Mouse (Mus musculus): Measurements from ENCODE around the gene Ssu2. TPM values are rescaled to one million over a fixed set of nuclear protein-coding genes. Genes with fewer than 3 reads are reported as not detected.

Ssu2 gene
- polyA plus RNA-seq, 1 experiment: not detected

DNA sequence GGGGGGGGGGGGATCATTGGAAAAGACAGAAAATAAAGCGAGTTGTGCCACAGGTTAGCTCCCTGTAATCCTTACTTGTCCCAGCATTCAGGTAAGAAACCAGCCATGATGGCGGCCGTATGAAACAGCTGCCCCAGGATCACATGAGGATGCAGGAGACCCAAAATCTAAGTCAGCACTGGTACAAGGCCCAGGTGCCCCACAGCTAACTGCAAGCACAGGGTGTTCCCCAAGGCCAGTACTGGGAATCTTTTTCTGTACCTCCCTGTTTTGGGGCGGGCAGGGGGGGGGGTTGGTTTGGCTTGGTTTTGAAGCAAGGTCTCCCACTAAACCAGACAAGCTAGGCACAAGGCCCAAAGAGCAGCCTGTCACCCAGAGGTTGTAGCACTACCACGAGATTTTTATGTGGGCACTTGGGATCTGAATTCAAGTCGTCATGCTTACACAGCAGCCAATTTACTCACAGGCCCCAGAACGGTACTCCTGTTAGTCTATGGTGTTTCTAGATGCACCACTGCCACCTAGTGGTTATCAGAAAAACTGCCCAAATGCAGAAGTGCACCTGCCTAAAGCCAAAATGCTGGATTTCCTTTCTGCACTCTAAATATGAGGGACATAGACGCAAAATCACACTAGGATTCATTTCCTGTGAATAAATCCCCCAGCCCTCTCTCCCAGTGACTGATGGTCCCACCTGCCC is 13.8 kb downstream of the Ssu2 start:
- no peak overlapping the region for H3K4me3 ChIP-seq (ENCODE audit: insufficient read depth, low read depth, low read length)
- H3K4me1 ChIP-seq (ENCODE audit: control insufficient read depth, insufficient read depth, insufficient read length, low read length): no peaks in the 10 kb centered on the region
- no peak overlapping the region for H3K27ac ChIP-seq (replicated peaks; ENCODE audit: low read depth, low read length)

DNA sequence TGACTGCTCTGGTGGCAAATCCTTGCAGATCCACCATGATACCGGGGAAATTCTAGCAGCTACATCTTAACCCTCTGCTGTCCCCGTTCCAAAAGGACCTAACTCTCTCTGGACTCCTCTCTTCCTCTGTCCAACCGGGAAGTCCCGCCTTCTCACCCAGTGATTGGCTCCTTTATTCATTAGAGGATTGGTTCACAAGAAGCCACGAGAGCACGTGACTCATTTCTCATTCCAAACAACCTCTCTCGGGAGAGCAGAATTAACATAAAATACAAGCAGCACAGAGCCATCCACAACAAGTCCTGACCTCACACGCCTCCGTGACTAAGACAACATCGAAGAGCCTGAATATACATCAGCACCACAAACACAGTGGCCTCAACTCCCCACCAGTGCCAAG is 22.5 kb downstream of the Ssu2 start:
- H3K27ac ChIP-seq (replicated peaks; ENCODE audit: low read depth, low read length): no peak overlapping the region
- no peaks in the 10 kb centered on the region for H3K4me1 ChIP-seq (ENCODE audit: control insufficient read depth, insufficient read depth, insufficient read length, low read length)

DNA sequence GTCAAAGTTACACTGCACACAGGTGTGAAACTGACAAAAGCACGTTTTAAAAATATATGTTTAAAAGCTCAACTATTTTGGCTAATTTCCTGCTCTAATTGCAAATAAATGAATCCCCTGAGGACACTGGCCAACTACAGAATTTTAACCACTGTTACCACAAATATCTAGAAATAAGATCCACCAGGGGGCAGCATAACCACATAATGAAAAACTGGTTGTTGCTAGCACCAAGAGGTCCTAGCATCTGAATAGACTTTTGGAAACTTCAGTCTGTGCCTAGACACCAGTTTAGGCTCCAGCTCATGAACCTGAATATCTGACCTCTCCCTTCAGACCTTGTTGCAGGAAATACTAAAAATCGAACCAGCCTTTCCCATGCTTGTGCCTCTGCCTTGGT is 23.2 kb downstream of the Ssu2 start:
- Histone ChIP-seq H3K27ac (replicated peaks; ENCODE audit: low read depth, low read length) (no peak overlapping the region), H3K4me1 (ENCODE audit: control insufficient read depth, insufficient read depth, insufficient read length, low read length) (no peaks in the 10 kb centered on the region), H3K4me3 (ENCODE audit: insufficient read depth, low read depth, low read length) (no peak overlapping the region)

More for the DNA sequence above, 22.5 kb downstream of the Ssu2 start:
- no peak overlapping the region for H3K4me3 ChIP-seq (ENCODE audit: insufficient read depth, low read depth, low read length)

DNA sequence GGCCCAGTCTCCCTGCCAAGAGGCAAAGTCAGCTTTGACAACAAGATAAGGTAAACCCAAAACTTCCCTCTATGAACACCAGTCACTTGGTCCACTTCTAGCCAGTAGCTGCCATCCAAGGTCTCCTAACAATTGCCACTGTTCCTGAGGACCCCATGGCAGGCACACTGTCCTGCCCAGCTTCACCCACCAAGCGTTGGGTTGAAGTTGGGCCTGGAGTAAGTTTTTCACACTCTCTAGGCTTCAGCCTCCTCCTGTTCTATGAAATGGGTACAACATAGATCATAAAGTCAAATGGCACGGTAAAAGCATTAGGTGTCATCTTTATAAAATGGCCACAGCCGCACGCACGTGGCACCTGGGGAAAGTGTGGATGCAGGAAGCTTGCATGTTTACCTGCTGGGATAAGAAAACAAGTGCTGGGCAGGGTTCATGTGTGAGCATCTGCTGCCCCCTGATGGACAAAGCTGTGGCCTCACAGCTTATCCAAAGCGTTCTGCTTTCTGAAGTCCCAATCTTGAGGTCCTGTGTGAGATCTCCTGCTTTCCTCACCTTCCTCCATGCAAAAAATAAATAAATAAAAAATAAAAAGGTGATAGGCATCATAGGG is 25.4 kb downstream of the Ssu2 start:
- Histone ChIP-seq H3K27ac (replicated peaks; ENCODE audit: low read depth, low read length) (no peak overlapping the region), H3K4me3 (ENCODE audit: insufficient read depth, low read depth, low read length) (no peak overlapping the region), H3K4me1 (ENCODE audit: control insufficient read depth, insufficient read depth, insufficient read length, low read length) (no peaks in the 10 kb centered on the region)

DNA sequence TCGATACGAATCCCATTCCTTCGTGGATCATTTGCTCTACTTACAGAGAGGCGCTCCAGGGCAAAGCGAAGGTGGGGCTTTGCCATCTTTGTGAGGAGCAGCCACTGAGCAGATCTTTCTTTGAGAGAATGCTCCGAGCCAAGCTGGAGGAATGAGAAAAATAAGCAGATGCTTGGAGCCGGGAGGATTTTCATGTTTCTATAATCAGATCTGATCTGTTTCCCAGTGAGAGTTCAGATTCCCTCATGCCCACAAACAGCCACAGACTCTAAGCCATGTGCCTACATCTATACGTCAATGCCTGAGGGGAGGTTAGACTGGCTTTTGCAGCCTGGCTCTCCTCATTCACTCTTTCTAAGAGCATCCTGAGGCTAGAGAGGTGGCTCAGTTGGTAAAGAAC is 27.1 kb downstream of the Ssu2 start:
- H3K27ac ChIP-seq (replicated peaks; ENCODE audit: low read depth, low read length): no peak overlapping the region
- no peak overlapping the region for H3K4me3 ChIP-seq (ENCODE audit: insufficient read depth, low read depth, low read length)
- H3K4me1 ChIP-seq (ENCODE audit: control insufficient read depth, insufficient read depth, insufficient read length, low read length): no peaks in the 10 kb centered on the region

DNA sequence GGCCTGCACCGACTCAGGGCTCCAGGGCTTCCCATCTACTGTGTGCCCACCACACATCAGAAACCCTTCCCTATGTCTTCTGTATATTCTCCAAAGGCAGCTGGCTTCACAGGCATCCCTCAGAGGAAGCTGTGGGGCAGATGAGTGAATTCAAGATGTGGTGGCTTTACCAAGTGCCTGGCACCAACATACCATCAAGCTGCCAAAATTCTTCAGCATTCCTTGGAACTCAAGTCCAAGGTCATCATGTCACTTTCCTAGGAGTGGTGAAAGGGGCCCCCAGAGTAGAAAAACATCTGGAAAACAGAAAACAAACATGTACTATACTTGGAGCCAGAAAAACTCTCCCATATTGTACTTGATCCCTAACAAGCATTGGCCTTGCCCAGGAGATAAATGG is 28.5 kb downstream of the Ssu2 start:
- Histone ChIP-seq H3K4me3 (ENCODE audit: insufficient read depth, low read depth, low read length) (no peak overlapping the region), H3K4me1 (ENCODE audit: control insufficient read depth, insufficient read depth, insufficient read length, low read length) (no peaks in the 10 kb centered on the region), H3K27ac (replicated peaks; ENCODE audit: low read depth, low read length) (no peak overlapping the region)

DNA sequence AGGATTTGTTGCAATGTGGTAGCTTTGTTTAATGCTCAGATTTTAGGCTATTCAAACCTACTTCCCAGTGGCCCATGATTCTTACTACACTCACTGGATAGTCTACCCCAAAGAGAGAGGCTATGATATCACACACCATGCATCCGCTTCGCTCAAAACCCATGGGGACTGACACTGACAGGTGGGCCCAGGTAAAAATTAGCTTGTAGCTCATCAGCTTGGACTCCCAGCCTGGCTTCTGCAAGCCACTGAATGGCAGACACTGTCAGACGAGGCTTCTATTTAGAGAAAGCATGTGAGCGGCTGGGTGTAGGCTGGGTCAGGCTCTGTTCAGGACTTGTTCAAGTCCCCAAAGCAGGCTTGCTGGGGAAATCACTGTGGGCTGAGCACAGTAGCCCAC is 37.4 kb downstream of the Ssu2 start:
- Histone ChIP-seq H3K27ac (replicated peaks; ENCODE audit: low read depth, low read length) (no peak overlapping the region), H3K4me1 (ENCODE audit: control insufficient read depth, insufficient read depth, insufficient read length, low read length) (no peaks in the 10 kb centered on the region), H3K4me3 (ENCODE audit: insufficient read depth, low read depth, low read length) (no peak overlapping the region)

DNA sequence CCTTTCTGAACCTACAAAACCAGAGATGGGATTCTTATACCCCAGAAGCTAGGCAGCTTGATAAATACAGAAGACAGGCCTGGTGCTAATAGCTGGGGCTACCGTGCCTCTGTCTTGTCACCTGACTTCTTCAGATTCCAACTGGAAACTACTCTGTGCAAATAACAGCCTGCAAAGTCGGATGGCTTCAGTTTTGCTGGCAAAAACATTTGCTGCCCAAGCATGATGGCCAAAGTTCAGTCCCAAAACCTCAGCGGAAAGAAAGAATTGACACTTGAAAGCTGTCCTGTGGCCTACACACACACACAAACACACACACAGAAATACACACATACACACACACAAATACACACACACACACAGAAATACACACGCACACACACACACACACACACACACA is 48.8 kb downstream of the Ssu2 start:
- Histone ChIP-seq H3K4me3 (ENCODE audit: insufficient read depth, low read depth, low read length) (no peak overlapping the region), H3K4me1 (ENCODE audit: control insufficient read depth, insufficient read depth, insufficient read length, low read length) (0 out of 2 replicates have a peak, but pooled peaks cover under 1% of the 10 kb centered on the region), H3K27ac (replicated peaks; ENCODE audit: low read depth, low read length) (no peak overlapping the region)

DNA sequence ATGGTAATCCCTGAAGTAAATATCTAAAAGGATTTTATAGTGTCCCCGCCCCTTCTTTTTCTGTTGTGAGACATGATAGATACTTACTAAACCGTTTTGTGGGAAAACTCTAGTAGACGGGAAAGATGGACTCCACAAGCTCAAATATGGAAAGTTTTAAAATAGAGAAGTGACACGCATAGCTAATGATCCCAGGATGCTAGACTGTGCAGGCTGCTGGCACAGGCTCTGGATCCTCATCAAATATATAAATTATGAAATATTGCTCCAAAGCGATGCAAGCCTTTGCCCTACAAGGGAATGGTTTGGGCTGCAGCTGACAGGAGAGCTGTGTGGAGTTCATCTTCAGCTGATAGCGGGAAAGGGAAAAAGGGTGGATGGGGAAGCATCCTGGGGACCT is 50.2 kb downstream of the Ssu2 start:
- no peak overlapping the region for H3K4me3 ChIP-seq (ENCODE audit: insufficient read depth, low read depth, low read length)
- H3K4me1 ChIP-seq (ENCODE audit: control insufficient read depth, insufficient read depth, insufficient read length, low read length): peaks cover 5% of the 10 kb centered on the region; the same call in 1 of the 2 replicates
- no peak overlapping the region for H3K27ac ChIP-seq (replicated peaks; ENCODE audit: low read depth, low read length)

DNA sequence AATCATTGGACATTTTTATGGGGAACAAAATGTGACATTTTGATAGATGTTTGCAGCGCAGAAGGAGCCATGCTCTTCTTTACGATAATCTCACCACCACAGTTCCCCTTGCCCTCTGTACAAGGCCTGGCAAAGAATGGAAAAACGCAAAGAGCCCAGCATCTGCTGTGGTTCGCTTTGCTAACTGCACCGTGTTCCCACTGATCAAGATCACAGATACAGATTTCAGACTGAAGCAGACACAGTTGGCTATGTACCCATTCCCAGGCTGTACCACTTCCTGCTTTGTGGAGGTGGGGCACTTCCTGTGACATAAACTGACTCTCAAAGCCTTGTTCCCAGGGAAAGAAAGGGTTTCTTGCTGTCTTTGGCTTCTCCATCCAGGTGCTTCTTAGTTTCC is 53.9 kb downstream of the Ssu2 start:
- H3K27ac ChIP-seq (replicated peaks; ENCODE audit: low read depth, low read length): no peak overlapping the region
- H3K4me3 ChIP-seq (ENCODE audit: insufficient read depth, low read depth, low read length): no peak overlapping the region
- H3K4me1 ChIP-seq (ENCODE audit: control insufficient read depth, insufficient read depth, insufficient read length, low read length): peaks cover 5% of the 10 kb centered on the region; the same call in 1 of the 2 replicates

DNA sequence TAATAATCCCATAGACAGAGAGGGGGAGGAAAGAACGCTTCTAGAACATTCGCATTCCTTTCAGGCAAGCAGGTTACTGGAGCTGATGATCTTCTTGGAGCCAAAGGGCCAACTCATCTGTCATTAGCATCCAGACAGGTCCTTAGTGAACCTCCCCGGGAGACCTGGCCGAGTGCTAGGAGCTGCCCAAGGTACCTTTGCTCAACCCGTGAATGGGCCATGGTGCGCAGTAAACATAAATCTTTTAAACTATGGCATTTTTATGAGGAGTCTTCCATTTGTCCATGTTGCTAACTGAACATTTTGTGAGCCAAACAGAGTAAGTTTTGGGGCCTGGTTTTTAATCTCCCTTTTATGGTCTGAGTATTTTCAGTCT is 56.6 kb downstream of the Ssu2 start:
- H3K4me1 ChIP-seq (ENCODE audit: control insufficient read depth, insufficient read depth, insufficient read length, low read length): peaks cover 5% of the 10 kb centered on the region; the same call in 1 of the 2 replicates
- no peak overlapping the region for H3K4me3 ChIP-seq (ENCODE audit: insufficient read depth, low read depth, low read length)
- no peak overlapping the region for H3K27ac ChIP-seq (replicated peaks; ENCODE audit: low read depth, low read length)

DNA sequence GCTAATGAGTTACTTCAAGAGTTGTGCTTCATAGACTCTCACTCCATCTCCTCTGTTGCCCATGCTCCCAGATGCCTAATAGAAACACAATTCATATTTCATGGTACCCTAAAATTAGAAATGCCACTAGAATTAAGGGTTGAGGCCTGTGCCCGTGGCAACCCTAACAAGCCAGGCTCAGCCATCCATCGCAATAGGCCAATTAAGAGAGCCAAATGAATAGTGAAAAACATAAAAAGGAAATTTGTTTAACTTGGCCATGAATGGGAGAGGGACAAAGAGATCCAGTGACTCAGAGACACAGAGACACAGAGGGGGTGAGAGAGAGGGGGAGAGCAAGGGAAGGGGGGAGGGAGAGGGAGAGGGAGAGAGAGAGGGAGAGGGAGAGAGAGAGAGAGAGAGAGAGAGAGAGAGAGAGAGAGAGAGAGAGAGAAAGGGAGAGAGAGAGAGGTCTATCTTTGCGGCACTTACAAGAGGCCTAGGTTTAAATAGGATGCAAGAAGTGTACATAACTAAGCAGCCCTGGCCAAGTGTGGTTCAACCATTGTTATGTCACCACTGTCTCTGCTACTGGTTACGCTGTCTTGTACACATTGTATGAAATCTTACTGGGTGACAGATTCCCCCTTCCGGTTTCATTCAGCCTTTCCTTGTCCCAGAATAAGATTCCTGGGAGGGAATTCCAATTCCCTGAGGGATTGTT is 57.2 kb downstream of the Ssu2 start:
- Histone ChIP-seq H3K4me3 (ENCODE audit: insufficient read depth, low read depth, low read length) (no peak overlapping the region), H3K27ac (replicated peaks; ENCODE audit: low read depth, low read length) (no peak overlapping the region), H3K4me1 (ENCODE audit: control insufficient read depth, insufficient read depth, insufficient read length, low read length) (peaks cover 5% of the 10 kb centered on the region; the same call in 1 of the 2 replicates)

DNA sequence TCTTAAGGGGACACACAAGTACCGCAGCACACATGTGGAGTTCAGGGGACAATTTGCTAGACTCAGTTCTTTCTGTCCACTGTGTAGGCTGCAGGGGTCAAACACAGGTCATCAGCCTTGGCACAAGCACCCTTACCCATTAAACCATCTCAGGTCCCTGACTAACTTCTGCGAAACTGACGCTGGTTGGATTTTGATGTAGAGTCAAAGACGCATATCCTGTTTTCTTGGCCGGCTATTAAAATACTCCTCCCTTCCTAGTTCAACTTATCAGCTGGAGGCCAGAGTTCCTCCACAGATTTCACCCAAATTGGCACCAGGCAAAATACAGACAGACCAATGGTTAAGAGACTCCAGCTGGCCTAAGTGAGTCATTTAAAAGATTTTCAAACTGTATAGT is 60.0 kb downstream of the Ssu2 start:
- no peak overlapping the region for H3K4me3 ChIP-seq (ENCODE audit: insufficient read depth, low read depth, low read length)
- H3K27ac ChIP-seq (replicated peaks; ENCODE audit: low read depth, low read length): no peak overlapping the region
- no peaks in the 10 kb centered on the region for H3K4me1 ChIP-seq (ENCODE audit: control insufficient read depth, insufficient read depth, insufficient read length, low read length)

DNA sequence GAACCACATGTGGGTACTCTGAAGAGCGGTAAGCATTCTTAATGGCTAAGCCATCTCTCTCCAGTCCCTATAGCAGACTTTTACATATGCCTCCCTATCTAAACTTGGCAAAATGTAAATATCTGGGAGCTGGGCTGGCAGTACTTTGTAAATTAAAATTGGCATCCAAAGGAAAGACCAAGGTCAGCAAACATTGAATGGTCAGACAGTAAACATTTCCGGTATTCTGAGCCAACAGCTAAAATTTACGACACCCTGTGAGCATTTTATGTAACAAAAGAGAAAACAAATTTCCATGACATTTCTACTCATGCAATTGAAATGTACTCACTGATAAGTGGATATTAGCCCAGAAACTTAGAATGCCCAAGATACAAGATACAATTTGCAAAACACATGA is 62.6 kb downstream of the Ssu2 start:
- no peak overlapping the region for H3K27ac ChIP-seq (replicated peaks; ENCODE audit: low read depth, low read length)
- H3K4me3 ChIP-seq (ENCODE audit: insufficient read depth, low read depth, low read length): no peak overlapping the region
- H3K4me1 ChIP-seq (ENCODE audit: control insufficient read depth, insufficient read depth, insufficient read length, low read length): 0 out of 2 replicates have a peak, but pooled peaks cover 2% of the 10 kb centered on the region

DNA sequence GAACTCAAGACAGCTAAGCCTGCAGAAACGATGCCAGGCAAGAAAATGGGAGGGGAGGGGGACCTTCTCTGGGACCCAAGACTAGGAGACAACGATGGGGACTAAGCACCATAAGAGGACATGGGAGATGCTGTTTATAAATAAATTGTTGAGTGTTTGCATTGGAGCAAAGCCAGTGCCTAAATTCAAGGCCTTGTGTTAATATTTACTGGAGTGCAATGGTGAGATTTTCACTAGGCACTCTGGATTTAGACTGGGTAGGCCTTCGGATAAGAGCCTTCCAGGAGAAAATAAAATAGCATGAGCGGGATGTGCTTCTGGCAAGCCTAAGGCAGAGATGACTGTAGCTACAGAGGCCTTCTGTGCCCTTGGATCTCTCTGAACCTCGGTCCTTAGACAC is 64.9 kb downstream of the Ssu2 start:
- Histone ChIP-seq H3K4me1 (ENCODE audit: control insufficient read depth, insufficient read depth, insufficient read length, low read length) (0 out of 2 replicates have a peak, but pooled peaks cover 2% of the 10 kb centered on the region), H3K27ac (replicated peaks; ENCODE audit: low read depth, low read length) (no peak overlapping the region), H3K4me3 (ENCODE audit: insufficient read depth, low read depth, low read length) (no peak overlapping the region)

DNA sequence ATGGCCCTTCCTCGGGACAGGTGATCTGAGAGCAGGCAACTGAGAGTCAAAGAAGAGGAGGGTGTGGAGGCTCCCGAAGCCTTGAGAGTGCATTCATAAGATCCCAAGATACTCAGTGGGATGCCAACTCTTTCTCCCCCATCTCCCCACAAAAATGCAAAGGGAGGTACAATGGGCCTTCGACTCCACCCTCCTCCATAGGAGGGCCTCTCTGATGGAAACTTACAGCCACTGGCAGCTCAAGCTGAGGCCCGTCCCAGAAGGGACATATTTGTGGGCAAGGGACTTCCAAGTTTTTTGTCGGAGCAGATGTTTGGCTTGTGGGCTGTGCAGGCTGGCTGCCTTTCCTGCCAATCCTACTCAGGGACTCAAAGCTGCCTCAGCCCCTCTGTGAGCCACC is 67.1 kb downstream of the Ssu2 start:
- Histone ChIP-seq H3K27ac (replicated peaks; ENCODE audit: low read depth, low read length) (no peak overlapping the region), H3K4me3 (ENCODE audit: insufficient read depth, low read depth, low read length) (no peak overlapping the region), H3K4me1 (ENCODE audit: control insufficient read depth, insufficient read depth, insufficient read length, low read length) (0 out of 2 replicates have a peak, but pooled peaks cover 2% of the 10 kb centered on the region)

All from brown adipose tissue, adult 24 weeks (tissue).